Mouse (Mus musculus) left cerebral cortex, postnatal 4 days (tissue): ENCODE data around the gene Zfp180. TPM values are rescaled to one million over a fixed set of nuclear protein-coding genes. Genes with fewer than 3 reads are reported as not detected.
"Not testable (repeated sequence)": the region's sequence is repeated elsewhere in the genome, so short reads cannot be mapped to it uniquely, and the experiment has no call there.

ENCODE experiments used
- DNase-seq: peaks from one replicate; pipeline ENCODE4 v3.0.0-alpha.2; 2022
- intact Hi-C: fragments of 180-260 bp; cut with DNase I; formaldehyde crosslinking; loops from one replicate; pipeline ENCODE4 v1.15.1; 2025
- total RNA-seq, 2 experiments: library from RNA; stranded (reverse); gene quantifications; 2 replicates each; pipeline ENCODE4 v1.2.3; 2021

Gene Zfp180
- 10 to 100 TPM; 32.1 to 33.3 TPM for total RNA-seq

- intact Hi-C loops: no loop called here
- DNase-seq: peak; percentile 96
Measured at GRCm38 (mm10) chr7:24081634-24082431, at the start of gene Zfp180. Gene Zfp180 (plus strand): TSS chr7:24081924.

GRCm38 (mm10) chr7:24052660-24053304 lies 28.9 kb upstream of the Zfp180 start, which contains the start of gene Vmn1r183:
Gene Vmn1r183 (plus strand): TSS chr7:24053254.
- intact Hi-C loops: no loop called here
- DNase-seq: no peak

GRCm38 (mm10) chr7:24074424-24074823 lies 7.3 kb upstream of the Zfp180 start:
- intact Hi-C loops, DNase-seq: not testable (repeated sequence)

- no peak for DNase-seq
- intact Hi-C loops: no loop called here
Measured at GRCm38 (mm10) chr7:24082457-24083235, 922 bp downstream of the Zfp180 start.

- intact Hi-C loops: no loop called here
- no peak for DNase-seq
Measured at GRCm38 (mm10) chr7:24086871-24087270, 5.1 kb downstream of the Zfp180 start.

GRCm38 (mm10) chr7:24087485-24088125 lies 5.9 kb downstream of the Zfp180 start:
- intact Hi-C loops: no loop called here
- DNase-seq: no peak

GRCm38 (mm10) chr7:24104403-24104802 lies 22.7 kb downstream of the Zfp180 start:
- intact Hi-C loops: no loop called here
- DNase-seq: no peak

- DNase-seq: no peak
- intact Hi-C loops: no loop called here
Measured at GRCm38 (mm10) chr7:24105144-24105703, 23.5 kb downstream of the Zfp180 start.

GRCm38 (mm10) chr7:24110839-24111238 lies 29.1 kb downstream of the Zfp180 start:
- intact Hi-C loops: no loop called here
- no peak for DNase-seq

- DNase-seq: no peak
- intact Hi-C loops: no loop called here
Measured at GRCm38 (mm10) chr7:24111772-24112155, 30.0 kb downstream of the Zfp180 start.

- intact Hi-C loops: no loop called here
Measured at GRCm38 (mm10) chr7:24112156-24112856, 30.6 kb downstream of the Zfp180 start, which contains the start of gene Zfp112. Gene Zfp112 (plus strand): TSS chr7:24112314.

GRCm38 (mm10) chr7:24113001-24113400 lies 31.3 kb downstream of the Zfp180 start:
- intact Hi-C loops: no loop called here

More at GRCm38 (mm10) chr7:24112156-24112856, 30.6 kb downstream of the Zfp180 start, which contains the start of gene Zfp112:
- DNase-seq: peak; percentile 83

GRCm38 (mm10) chr7:24116655-24117054 lies 34.9 kb downstream of the Zfp180 start:
- intact Hi-C loops: no loop called here
- DNase-seq: no peak

More at GRCm38 (mm10) chr7:24113001-24113400, 31.3 kb downstream of the Zfp180 start:
- peak; percentile 40 for DNase-seq

- no peak for DNase-seq
- intact Hi-C loops: no loop called here
Measured at GRCm38 (mm10) chr7:24133425-24133995, 51.8 kb downstream of the Zfp180 start.

- intact Hi-C loops: no loop called here
- peak; percentile 80 for DNase-seq
Measured at GRCm38 (mm10) chr7:24133996-24134828, 52.5 kb downstream of the Zfp180 start, which contains the start of gene Zfp235. Gene Zfp235 (plus strand): TSS chr7:24134169.

- no peak for DNase-seq
- intact Hi-C loops: no loop called here
Measured at GRCm38 (mm10) chr7:24142566-24142965, 60.8 kb downstream of the Zfp180 start.

- peak; percentile 15 for DNase-seq
- intact Hi-C loops: no loop called here
Measured at GRCm38 (mm10) chr7:24153272-24153671, 71.5 kb downstream of the Zfp180 start.
